In the genomic region with DNA sequence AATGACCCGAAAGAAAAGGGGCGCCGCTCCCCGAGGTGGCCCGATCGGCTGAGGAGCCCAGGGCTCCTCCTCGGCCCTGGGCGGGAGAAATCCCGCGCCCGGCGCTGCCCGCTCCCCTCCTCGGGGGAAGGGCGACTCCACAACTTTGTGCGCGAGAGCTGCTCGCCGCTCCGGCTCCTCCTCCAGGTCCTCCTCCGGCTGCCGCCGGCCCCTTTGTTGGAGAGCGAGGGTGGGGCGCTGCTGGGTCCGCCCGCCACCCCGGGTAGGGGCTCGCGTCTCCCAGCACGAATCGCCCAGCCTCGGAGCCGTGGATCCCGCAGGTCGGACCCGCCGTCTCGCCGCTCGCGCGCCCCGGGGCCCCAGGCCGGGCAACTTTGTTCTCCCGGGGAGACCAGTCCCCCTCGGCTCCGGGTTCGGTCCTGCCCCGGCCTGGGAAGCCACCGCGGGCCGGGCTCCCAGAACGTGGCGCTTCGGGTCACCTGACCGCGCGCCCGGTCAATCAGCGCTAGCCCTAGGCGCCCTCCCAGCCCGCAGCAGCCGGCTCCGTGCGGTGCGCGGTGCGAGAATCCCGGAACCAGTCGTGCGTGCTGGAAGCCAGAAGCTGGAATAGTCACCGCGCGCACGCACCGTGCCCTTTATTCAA, we compare ENCODE assay signal across 8 mouse cellular contexts. TPM values are rescaled to one million over a fixed set of nuclear protein-coding genes. Genes with fewer than 3 reads are reported as not detected.
DNase-seq lines count a peak whose midpoint lies in the region; ATAC-seq and TF ChIP-seq lines count a peak whose summit lies in the region.

A gene (minus strand): TSS at position 337 of the 643 bp plus-strand sequence.

- no peak for TF ChIP-seq CTCF in brain, embryonic 14.5 days (IDR thresholded peaks at IDR 0.05; ENCODE audit: borderline replicate concordance, extremely low read depth, insufficient read depth, insufficient read length)
- no peak for TF ChIP-seq CTCF in lung, adult 2 months (IDR thresholded peaks at IDR 0.05; ENCODE audit: insufficient read depth, low read length)

- peak within 1 kb of the TSS; percentile 99 for H3K27ac ChIP-seq in forebrain, embryonic 10.5 days
- peak within 1 kb of the TSS; percentile 96 to 98 for H3K27ac ChIP-seq in heart, embryonic 14.5 days (replicated peaks in 1 of 2; ENCODE audit: control insufficient read depth in 1 of 2, insufficient read depth in 1 of 2, low read depth in 2 of 2, low read length in 2 of 2)
- H3K27ac ChIP-seq in neural tube, embryonic 15.5 days (replicated peaks), result peak within 1 kb of the TSS; percentile 79

- H3K4me2 ChIP-seq in heart, embryonic 14.5 days (ENCODE audit: low read length), result peak within 1 kb of the TSS; percentile 95
- peak within 1 kb of the TSS; percentile 98 for H3K4me2 ChIP-seq in neural tube, embryonic 15.5 days

- H3K9me3 ChIP-seq in forebrain, embryonic 10.5 days, result no peaks in the 10 kb centered on the region
- H3K9me3 ChIP-seq in heart, embryonic 14.5 days (ENCODE audit: control insufficient read depth, low read length), result no peaks in the 10 kb centered on the region
- no peaks in the 10 kb centered on the region for H3K9me3 ChIP-seq in neural tube, embryonic 15.5 days (replicated peaks)

- peak within 1 kb of the TSS; percentile 93 for H3K9ac ChIP-seq in heart, embryonic 14.5 days (ENCODE audit: low read length)
- H3K9ac ChIP-seq in neural tube, embryonic 15.5 days (replicated peaks), result peak within 1 kb of the TSS; percentile 54

- peaks cover 10% of the 10 kb centered on the region; the same call in 1 of the 2 replicates for H3K27me3 ChIP-seq in forebrain, embryonic 10.5 days (ENCODE audit: poor library complexity, severe bottlenecking)
- no peaks in the 10 kb centered on the region for H3K27me3 ChIP-seq in heart, embryonic 14.5 days (ENCODE audit: control insufficient read depth, insufficient read depth, low read length)
- H3K27me3 ChIP-seq in neural tube, embryonic 15.5 days (replicated peaks), result peaks cover 5% of the 10 kb centered on the region

- DNase-seq in CD8-positive naive resting alpha-beta T cell, adult 2 months (ENCODE audit: low read depth in 2 of 2, low spot score in 2 of 2), result peak; percentile 35 to 36
- peak; percentile 85 for DNase-seq in brain, embryonic 14.5 days (ENCODE audit: low read depth)
- DNase-seq in forebrain, embryonic 10.5 days (ENCODE audit: extremely low spot score, low spot score), result peak; percentile 86
- DNase-seq in kidney, postnatal 14 days, result peak; percentile 92
- peak; percentile 90 for DNase-seq in lung, adult 2 months
- DNase-seq in thymus, postnatal 0 days (ENCODE audit: low spot score), result peak; percentile 53

- WGBS in forebrain, embryonic 10.5 days, result under 1% methylated on average over 77 of the region's 77 CpGs
- under 1% methylated on average over 59 of the region's 77 CpGs for WGBS in heart, embryonic 14.5 days
- under 1% methylated on average over 65 of the region's 77 CpGs for WGBS in lung, adult 2 months
- under 1% methylated on average over 72 of the region's 77 CpGs for WGBS in neural tube, embryonic 15.5 days

- TF ChIP-seq POLR2A in brain, embryonic 14.5 days (IDR thresholded peaks at IDR 0.05; ENCODE audit: borderline replicate concordance, extremely low read depth, insufficient read depth, insufficient read length, poor library complexity, severe bottlenecking), result 0 out of 2 replicates have a peak, but pooled peaks have one; percentile 32
- TF ChIP-seq POLR2A in lung, adult 2 months (IDR thresholded peaks at IDR 0.05; ENCODE audit: borderline replicate concordance, extremely low read depth, low read depth, low read length), result peak; percentile 83

- peaks cover 23% of the 10 kb centered on the region for H3K4me1 ChIP-seq in forebrain, embryonic 10.5 days
- peaks cover 0 to 16% of the 10 kb centered on the region in 2 experiments for H3K4me1 ChIP-seq in heart, embryonic 14.5 days (ENCODE audit: control insufficient read depth in 2 of 2, insufficient read depth in 2 of 2, low read length in 2 of 2)
- H3K4me1 ChIP-seq in lung, adult 2 months (ENCODE audit: control insufficient read depth, insufficient read depth, low read length), result no peaks in the 10 kb centered on the region; the same call in 1 of the 2 replicates
- H3K4me1 ChIP-seq in neural tube, embryonic 15.5 days, result peaks cover 22% of the 10 kb centered on the region

- peak; percentile 81 for ATAC-seq in heart, embryonic 14.5 days (ENCODE audit: insufficient number of reproducible peaks, insufficient read depth, low FRiP score, low read depth)
- peak; percentile 80 for ATAC-seq in neural tube, embryonic 15.5 days (ENCODE audit: low FRiP score)

- no peaks in the 10 kb centered on the region for H3K36me3 ChIP-seq in forebrain, embryonic 10.5 days (replicated peaks)
- H3K36me3 ChIP-seq in heart, embryonic 14.5 days (ENCODE audit: control insufficient read depth, insufficient read depth, low read length), result no peaks in the 10 kb centered on the region
- H3K36me3 ChIP-seq in neural tube, embryonic 15.5 days, result no peaks in the 10 kb centered on the region

- H3K4me3 ChIP-seq in forebrain, embryonic 10.5 days, result peak within 1 kb of the TSS; percentile 82
- peak within 1 kb of the TSS; percentile 70 to 79 for H3K4me3 ChIP-seq in heart, embryonic 14.5 days (ENCODE audit: control insufficient read depth in 1 of 2, insufficient read depth in 1 of 2, low read depth in 1 of 2, low read length in 2 of 2)
- H3K4me3 ChIP-seq in lung, adult 2 months (replicated peaks; ENCODE audit: extremely low read depth, low read depth, low read length), result peak within 1 kb of the TSS; percentile 80
- peak within 1 kb of the TSS; percentile 61 for H3K4me3 ChIP-seq in neural tube, embryonic 15.5 days (replicated peaks)

RNA-seq across cellular contexts. Expression of the gene that starts here (rescaled TPM):
- 7.8 and 14.5 TPM in 2 replicates for polyA plus RNA-seq in brain, embryonic 14.5 days (2012; rRNA removed)
- 40.8 and 44.3 TPM in 2 replicates for polyA plus RNA-seq in forebrain, embryonic 10.5 days (2016; fragmentation: Nextera tagmentation; extraction: Ambion mirVana)
- 65.3 and 67.0 TPM in 2 replicates for polyA plus RNA-seq in heart, embryonic 14.5 days (2014; fragmentation: Nextera tagmentation; extraction: Ambion mirVana)
- 47.7 and 59.1 TPM in 2 replicates for polyA plus RNA-seq in lung, adult 2 months (2012; rRNA removed)
- polyA plus RNA-seq in neural tube, embryonic 15.5 days (2015; fragmentation: Nextera tagmentation; extraction: Ambion mirVana), result 27.5 and 36.5 TPM in 2 replicates
- 54.3 and 84.8 TPM in 2 replicates for polyA plus RNA-seq in thymus, postnatal 0 days (2015; fragmentation: Nextera tagmentation; extraction: Ambion mirVana)

Comparison
In these comparisons a context has a peak if more than half of its experiments do, and no peak if none do; other contexts are left out.
1. Peak in every context shown above with its lines: DNase-seq, ATAC-seq, H3K4me3 ChIP-seq and H3K27ac ChIP-seq.
2. DNase-seq: peak in every context shown above with its lines; median percentile 92 in kidney, postnatal 14 days; 90 in lung, adult 2 months; 86 in forebrain, embryonic 10.5 days; 85 in brain, embryonic 14.5 days; 53 in thymus, postnatal 0 days; 36 in CD8-positive naive resting alpha-beta T cell, adult 2 months.